Mouse (Mus musculus): ENCODE results near the gene Cdc42ep4.

Gene Cdc42ep4

GRCm38 (mm10) chr11:113722405-113723090, 29.1 kb downstream of the Cdc42ep4 start:
- DNase-seq (ENCODE audit: low spot score in 2 of 2), result no peak

GRCm38 (mm10) chr11:113717767-113718424, 33.8 kb downstream of the Cdc42ep4 start:
- DNase-seq (ENCODE audit: low spot score in 2 of 2), result no peak

GRCm38 (mm10) chr11:113716132-113716531, 35.5 kb downstream of the Cdc42ep4 start:
- DNase-seq (ENCODE audit: low spot score in 2 of 2), result no peak

GRCm38 (mm10) chr11:113715078-113715674, 36.5 kb downstream of the Cdc42ep4 start:
- DNase-seq (ENCODE audit: low spot score in 2 of 2), result no peak

GRCm38 (mm10) chr11:113711061-113711460, 40.6 kb downstream of the Cdc42ep4 start:
- no peak for DNase-seq (ENCODE audit: low spot score in 2 of 2)

- DNase-seq (ENCODE audit: low spot score in 2 of 2), result no peak
Observed at GRCm38 (mm10) chr11:113710257-113710777, 41.4 kb downstream of the Cdc42ep4 start.

- DNase-seq (ENCODE audit: low spot score in 2 of 2), result no peak
Observed at GRCm38 (mm10) chr11:113709731-113710256, 41.9 kb downstream of the Cdc42ep4 start, which contains the start of gene Cpsf4l. Gene Cpsf4l, minus strand, starts transcription at chr11:113710017.

GRCm38 (mm10) chr11:113709272-113709671, 42.4 kb downstream of the Cdc42ep4 start:
- no peak for DNase-seq (ENCODE audit: low spot score in 2 of 2)

- DNase-seq (ENCODE audit: low spot score in 2 of 2), result peak; percentile 75 to 77
Observed at GRCm38 (mm10) chr11:113708629-113709213, 43.0 kb downstream of the Cdc42ep4 start.

GRCm38 (mm10) chr11:113705966-113706652, 45.6 kb downstream of the Cdc42ep4 start:
- no peak for DNase-seq (ENCODE audit: low spot score in 2 of 2)

GRCm38 (mm10) chr11:113703758-113704157, 47.9 kb downstream of the Cdc42ep4 start:
- DNase-seq (ENCODE audit: low spot score in 2 of 2), result peak; percentile 69 to 81

- no peak for DNase-seq (ENCODE audit: low spot score in 2 of 2)
Observed at GRCm38 (mm10) chr11:113699643-113700042, 52.0 kb downstream of the Cdc42ep4 start.

- no peak for DNase-seq (ENCODE audit: low spot score in 2 of 2)
Observed at GRCm38 (mm10) chr11:113698013-113698545, 53.6 kb downstream of the Cdc42ep4 start.

- no peak for DNase-seq (ENCODE audit: low spot score in 2 of 2)
Observed at GRCm38 (mm10) chr11:113697571-113697970, 54.1 kb downstream of the Cdc42ep4 start.

GRCm38 (mm10) chr11:113691851-113692250, 59.8 kb downstream of the Cdc42ep4 start:
- DNase-seq (ENCODE audit: low spot score in 2 of 2), result no peak

GRCm38 (mm10) chr11:113691318-113691717, 60.4 kb downstream of the Cdc42ep4 start:
- no peak for DNase-seq (ENCODE audit: low spot score in 2 of 2)

- DNase-seq (ENCODE audit: low spot score in 2 of 2), result no peak
Observed at GRCm38 (mm10) chr11:113690506-113690905, 61.2 kb downstream of the Cdc42ep4 start.

- DNase-seq (ENCODE audit: low spot score in 2 of 2), result no peak
Observed at GRCm38 (mm10) chr11:113687031-113687430, 64.7 kb downstream of the Cdc42ep4 start.

GRCm38 (mm10) chr11:113684707-113685426, 66.8 kb downstream of the Cdc42ep4 start:
- no peak for DNase-seq (ENCODE audit: low spot score in 2 of 2)

- DNase-seq (ENCODE audit: low spot score in 2 of 2), result peak; percentile 94 to 95
Observed at GRCm38 (mm10) chr11:113683957-113684706, 67.5 kb downstream of the Cdc42ep4 start, which contains the start of the genes Fam104a and D11Wsu47e. Gene Fam104a, minus strand, starts transcription at chr11:113684155. Gene D11Wsu47e, plus strand, starts transcription at chr11:113684412.

All from urinary bladder, postnatal 36 days (tissue).